Mouse (Mus musculus) c-Kit-positive CD71-negative TER-119-negative erythroid progenitor cells, embryonic 14.5 days (primary cell): ENCODE results near the gene Golph3l.

ENCODE experiments used
- DNase-seq: peaks from one replicate; pipeline ENCODE4 v3.0.0-alpha.2; 2013; ENCODE audit warnings: low read depth

Golph3l gene

GRCm38 (mm10) chr3:95655437-95655836 is 66.7 kb downstream of the Golph3l start:
- DNase-seq = no peak

- DNase-seq = no peak
These were observed 68.4 kb downstream of the Golph3l start for GRCm38 (mm10) chr3:95657108-95657507.

GRCm38 (mm10) chr3:95657711-95658110 is 69.0 kb downstream of the Golph3l start:
- DNase-seq = no peak

GRCm38 (mm10) chr3:95658236-95658867 is 69.6 kb downstream of the Golph3l start, which contains the start of gene Mcl1:
Mcl1 (plus strand) TSS chr3:95658788.
- DNase-seq = peak; percentile 88

GRCm38 (mm10) chr3:95658868-95659712 is 70.4 kb downstream of the Golph3l start:
- no peak for DNase-seq

GRCm38 (mm10) chr3:95659948-95660347 is 71.2 kb downstream of the Golph3l start:
- no peak for DNase-seq

GRCm38 (mm10) chr3:95660788-95661478 is 72.2 kb downstream of the Golph3l start:
- DNase-seq = no peak

- DNase-seq = no peak
These were observed 73.4 kb downstream of the Golph3l start for GRCm38 (mm10) chr3:95661945-95662715.

- DNase-seq = no peak
These were observed 74.2 kb downstream of the Golph3l start for GRCm38 (mm10) chr3:95662724-95663449.

- no peak for DNase-seq
These were observed 74.8 kb downstream of the Golph3l start for GRCm38 (mm10) chr3:95663486-95663885.

GRCm38 (mm10) chr3:95663969-95664608 is 75.4 kb downstream of the Golph3l start:
- no peak for DNase-seq

GRCm38 (mm10) chr3:95664940-95665352 is 76.2 kb downstream of the Golph3l start:
- DNase-seq = no peak

GRCm38 (mm10) chr3:95666124-95666844 is 77.5 kb downstream of the Golph3l start:
- no peak for DNase-seq

- DNase-seq = no peak
These were observed 78.8 kb downstream of the Golph3l start for GRCm38 (mm10) chr3:95667521-95667920.

GRCm38 (mm10) chr3:95668026-95668425 is 79.3 kb downstream of the Golph3l start:
- no peak for DNase-seq
